In the genomic region with DNA sequence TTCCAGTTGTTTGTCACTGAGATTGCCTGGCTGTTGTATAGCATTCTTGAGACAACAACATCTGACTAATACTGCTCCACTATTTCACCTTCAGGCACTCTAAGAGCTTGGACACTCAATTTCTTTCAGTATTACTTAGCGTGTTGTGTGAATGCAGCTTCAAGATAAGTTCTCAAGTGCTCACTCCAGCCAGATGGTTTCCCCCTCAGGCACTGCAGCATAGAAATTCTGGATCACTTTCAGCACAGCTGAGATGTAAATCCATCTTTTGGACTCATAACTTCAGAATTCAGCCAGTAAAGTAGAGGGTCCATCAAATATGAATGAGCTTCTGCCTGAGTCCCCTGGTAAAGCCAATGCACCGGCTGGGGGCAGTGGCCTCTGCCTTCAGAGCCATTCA, we compare ENCODE assay signal across 20 mouse cellular contexts.
A peak's percentile ranks its signal among the peaks of the same experiment; 100 is the strongest.
DNase-seq lines count a peak whose midpoint lies in the region; ATAC-seq and TF ChIP-seq lines count a peak whose summit lies in the region.
"Had no signal": no experiment of that assay in that cellular context is flagged by ENCODE, and none has a peak within 500 bp of the region (broad histone marks: within the 10 kb centered on the region; RNA-seq: fewer than 3 reads in every experiment).

No protein-coding gene starts in this region.

- H3K27ac ChIP-seq in hindbrain, postnatal 0 days: no peak overlapping the region
- no peak overlapping the region for H3K27ac ChIP-seq in hindbrain, embryonic 16.5 days (ENCODE audit: low read depth, low read length)
- H3K27ac ChIP-seq: embryonic facial prominence, embryonic 10.5 days; embryonic facial prominence, embryonic 12.5 days; forebrain, embryonic 13.5 days; forebrain, embryonic 15.5 days had no signal

- H3K36me3 ChIP-seq in hindbrain, postnatal 0 days (ENCODE audit: insufficient read depth, low read length): no peaks in the 10 kb centered on the region
- no peaks in the 10 kb centered on the region for H3K36me3 ChIP-seq in hindbrain, embryonic 16.5 days (ENCODE audit: control insufficient read depth, insufficient read depth, low read length)
- H3K36me3 ChIP-seq: embryonic facial prominence, embryonic 10.5 days; embryonic facial prominence, embryonic 12.5 days; forebrain, embryonic 15.5 days had no signal

- no peak overlapping the region for H3K4me2 ChIP-seq in hindbrain, postnatal 0 days (ENCODE audit: low read depth, low read length)
- H3K4me2 ChIP-seq in hindbrain, embryonic 16.5 days (ENCODE audit: low read length): no peak overlapping the region
- H3K4me2 ChIP-seq: embryonic facial prominence, embryonic 12.5 days; forebrain, embryonic 13.5 days; forebrain, embryonic 15.5 days had no signal

- no peaks in the 10 kb centered on the region for H3K9me3 ChIP-seq in hindbrain, postnatal 0 days (ENCODE audit: low read length)
- no peaks in the 10 kb centered on the region for H3K9me3 ChIP-seq in hindbrain, embryonic 16.5 days (ENCODE audit: control insufficient read depth, low read length)
- H3K9me3 ChIP-seq: embryonic facial prominence, embryonic 10.5 days; embryonic facial prominence, embryonic 12.5 days; forebrain, embryonic 13.5 days; forebrain, embryonic 15.5 days had no signal

- no peaks in the 10 kb centered on the region for H3K4me1 ChIP-seq in hindbrain, postnatal 0 days (ENCODE audit: insufficient read depth, low read length)
- no peaks in the 10 kb centered on the region for H3K4me1 ChIP-seq in hindbrain, embryonic 16.5 days (ENCODE audit: control insufficient read depth, insufficient read depth, low read depth, low read length)
- H3K4me1 ChIP-seq: embryonic facial prominence, embryonic 10.5 days; embryonic facial prominence, embryonic 12.5 days; forebrain, embryonic 13.5 days; forebrain, embryonic 15.5 days had no signal

- no peaks in the 10 kb centered on the region for H3K27me3 ChIP-seq in hindbrain, postnatal 0 days (ENCODE audit: insufficient read depth, low read length)
- no peaks in the 10 kb centered on the region for H3K27me3 ChIP-seq in hindbrain, embryonic 16.5 days (replicated peaks; ENCODE audit: control insufficient read depth, insufficient read depth, low read length)
- H3K27me3 ChIP-seq: embryonic facial prominence, embryonic 12.5 days; forebrain, embryonic 13.5 days; forebrain, embryonic 15.5 days had no signal

- no peak for ATAC-seq in hindbrain, postnatal 0 days
- no peak for ATAC-seq in hindbrain, embryonic 16.5 days
- ATAC-seq: forebrain, embryonic 13.5 days; forebrain, embryonic 15.5 days had no signal

- TF ChIP-seq CTCF in hindbrain, postnatal 0 days (IDR thresholded peaks at IDR 0.05; ENCODE audit: low read depth): no peak

- H3K9ac ChIP-seq in hindbrain, postnatal 0 days (replicated peaks; ENCODE audit: low read length): no peak overlapping the region
- no peak overlapping the region for H3K9ac ChIP-seq in hindbrain, embryonic 16.5 days (ENCODE audit: low read depth, low read length)
- H3K9ac ChIP-seq: embryonic facial prominence, embryonic 12.5 days; forebrain, embryonic 13.5 days; forebrain, embryonic 15.5 days had no signal

- peak; percentile 12 for DNase-seq in hindbrain, postnatal 0 days (ENCODE audit: low spot score)
- DNase-seq in right cerebral cortex, adult 18-20 months: peak; percentile 13
- DNase-seq in right cerebral cortex, postnatal 10 days (ENCODE audit: low spot score in 2 of 2): no peak
- DNase-seq in retina, adult 2 months (ENCODE audit: low read depth, low spot score): peak; percentile 3
- peak; percentile 35 for DNase-seq in retina, postnatal 1 day
- DNase-seq in kidney, adult 18-20 months: no peak
- no peak for DNase-seq in thymus, adult 18-20 months
- DNase-seq: adrenal gland, adult 2 months; adrenal gland, postnatal 10 days; adrenal gland, postnatal 25 days; cerebellum, adult 11-12 months; cerebellum, adult 2 months; cerebellum, adult 9-10 months; cerebellum, postnatal 10 days; cerebellum, postnatal 25 days had no signal

- no peak overlapping the region for H3K4me3 ChIP-seq in hindbrain, postnatal 0 days (ENCODE audit: low read length)
- no peak overlapping the region for H3K4me3 ChIP-seq in hindbrain, embryonic 16.5 days (ENCODE audit: low read length)
- H3K4me3 ChIP-seq: embryonic facial prominence, embryonic 10.5 days; embryonic facial prominence, embryonic 12.5 days; forebrain, embryonic 13.5 days; forebrain, embryonic 15.5 days had no signal

- 81% methylated on average over 2 of the region's 2 CpGs for WGBS in hindbrain, postnatal 0 days
- WGBS in hindbrain, embryonic 16.5 days: 73% methylated on average over 2 of the region's 2 CpGs

Comparison
In these comparisons a context has a peak if more than half of its experiments do, and no peak if none do; other contexts are left out.
1. DNase-seq: peak in hindbrain, postnatal 0 days (single experiment), right cerebral cortex, adult 18-20 months (single experiment), retina, adult 2 months (single experiment) and retina, postnatal 1 day (single experiment); none in right cerebral cortex, postnatal 10 days (0 of 2), kidney, adult 18-20 months (single experiment) and thymus, adult 18-20 months (0 of 2).